ENCODE assay signal across 15 mouse cellular contexts in genomic region chr7:34541906-34542305, GRCm38 (mm10).
DNase-seq lines count a peak whose midpoint lies in the region; ATAC-seq and TF ChIP-seq lines count a peak whose summit lies in the region.
"Had no signal": no experiment of that assay in that cellular context is flagged by ENCODE, and none has a peak within 500 bp of the region (broad histone marks: within the 10 kb centered on the region; RNA-seq: fewer than 3 reads in every experiment).

No protein-coding gene starts in this region.

- H3K9ac ChIP-seq in lung, postnatal 0 days (replicated peaks; ENCODE audit: low read depth), result no peak overlapping the region
- H3K9ac ChIP-seq in MEL (ENCODE audit: control insufficient read depth, low read depth, low read length, poor library complexity, severe bottlenecking), result no peak overlapping the region
- no peak overlapping the region for H3K9ac ChIP-seq in limb, embryonic 11.5 days (ENCODE audit: low read length)
- no peak overlapping the region for H3K9ac ChIP-seq in neural tube, embryonic 15.5 days (replicated peaks)
- H3K9ac ChIP-seq: embryonic facial prominence, embryonic 12.5 days; limb, embryonic 13.5 days had no signal

- TF ChIP-seq RAD21 in MEL (IDR thresholded peaks at IDR 0.05; ENCODE audit: low read depth, low read length), result no peak; the same call in 1 of the 2 replicates

- TF ChIP-seq POLR2A in lung, adult 2 months (IDR thresholded peaks at IDR 0.05; ENCODE audit: borderline replicate concordance, extremely low read depth, low read depth, low read length), result no peak
- TF ChIP-seq POLR2A in MEL (IDR thresholded peaks at IDR 0.05; ENCODE audit: control insufficient read depth in 1 of 2, insufficient read depth in 1 of 2, low read depth in 1 of 2, low read length in 2 of 2, poor library complexity in 1 of 2), result no peak

- H3K79me2 ChIP-seq in MEL (ENCODE audit: control insufficient read depth, insufficient read depth, low read length, poor library complexity), result no peaks in the 10 kb centered on the region

- no peak overlapping the region for H3K27ac ChIP-seq in lung, postnatal 0 days (ENCODE audit: low read length)
- H3K27ac ChIP-seq in MEL (ENCODE audit: control insufficient read depth, low read depth, low read length), result no peak overlapping the region
- H3K27ac ChIP-seq in limb, embryonic 11.5 days (replicated peaks; ENCODE audit: low read depth, low read length), result no peak overlapping the region
- H3K27ac ChIP-seq in neural tube, embryonic 15.5 days (replicated peaks), result no peak overlapping the region
- H3K27ac ChIP-seq: embryonic facial prominence, embryonic 12.5 days; limb, embryonic 13.5 days had no signal

- H3K4me3 ChIP-seq in lung, postnatal 0 days (ENCODE audit: low read depth, low read length), result no peak overlapping the region
- no peak overlapping the region for H3K4me3 ChIP-seq in lung, adult 2 months (replicated peaks; ENCODE audit: extremely low read depth, low read depth, low read length)
- H3K4me3 ChIP-seq in MEL (ENCODE audit: control insufficient read depth in 1 of 2, insufficient read depth in 1 of 2, low read depth in 2 of 2, low read length in 2 of 2), result no peak overlapping the region
- no peak overlapping the region for H3K4me3 ChIP-seq in limb, embryonic 11.5 days (ENCODE audit: low read depth, low read length)
- H3K4me3 ChIP-seq in neural tube, embryonic 15.5 days (replicated peaks), result no peak overlapping the region
- H3K4me3 ChIP-seq: embryonic facial prominence, embryonic 12.5 days; limb, embryonic 13.5 days had no signal

- peak; percentile 43 for TF ChIP-seq CTCF in lung, postnatal 0 days (IDR thresholded peaks at IDR 0.05)
- TF ChIP-seq CTCF in lung, adult 2 months (IDR thresholded peaks at IDR 0.05; ENCODE audit: insufficient read depth, low read length), result no peak
- peak; percentile 21 to 33 (median 29); a peak in 4 of 6 replicates for TF ChIP-seq CTCF in MEL (IDR thresholded peaks at IDR 0.05 in 2 of 3, conservative IDR thresholded peaks at IDR 0.05 in 1 of 3; ENCODE audit: control insufficient read depth in 1 of 3, insufficient read depth in 1 of 3, low read depth in 2 of 3, low read length in 3 of 3, poor library complexity in 1 of 3, severe bottlenecking in 1 of 3)

- no peak for ATAC-seq in lung, postnatal 0 days
- ATAC-seq in limb, embryonic 11.5 days (ENCODE audit: insufficient number of reproducible peaks, low FRiP score, low TSS enrichment, low read depth), result no peak
- no peak for ATAC-seq in neural tube, embryonic 15.5 days (ENCODE audit: low FRiP score)
- ATAC-seq: forebrain, embryonic 14.5 days had no signal

- no peaks in the 10 kb centered on the region for H3K4me1 ChIP-seq in lung, postnatal 0 days (ENCODE audit: insufficient read depth, low read depth, low read length)
- H3K4me1 ChIP-seq in lung, adult 2 months (ENCODE audit: control insufficient read depth, insufficient read depth, low read length), result no peaks in the 10 kb centered on the region
- no peaks in the 10 kb centered on the region for H3K4me1 ChIP-seq in MEL (ENCODE audit: control insufficient read depth in 1 of 2, insufficient read depth in 2 of 2, low read length in 2 of 2)
- no peaks in the 10 kb centered on the region for H3K4me1 ChIP-seq in limb, embryonic 11.5 days (ENCODE audit: control insufficient read depth, insufficient read depth, low read length)
- H3K4me1 ChIP-seq in neural tube, embryonic 15.5 days, result no peaks in the 10 kb centered on the region
- H3K4me1 ChIP-seq: embryonic facial prominence, embryonic 12.5 days had no signal

- no peak for TF ChIP-seq EP300 in lung, postnatal 0 days (IDR thresholded peaks at IDR 0.05)
- TF ChIP-seq EP300 in MEL (IDR thresholded peaks at IDR 0.05; ENCODE audit: low read depth in 1 of 2, low read length in 2 of 2), result no peak

- no peaks in the 10 kb centered on the region for H3K36me3 ChIP-seq in lung, postnatal 0 days (ENCODE audit: insufficient read depth, low read length)
- no peaks in the 10 kb centered on the region for H3K36me3 ChIP-seq in MEL (ENCODE audit: control insufficient read depth in 1 of 2, insufficient read depth in 2 of 2, low read length in 2 of 2)
- H3K36me3 ChIP-seq in limb, embryonic 11.5 days (ENCODE audit: control insufficient read depth, insufficient read depth, low read length), result no peaks in the 10 kb centered on the region
- no peaks in the 10 kb centered on the region for H3K36me3 ChIP-seq in neural tube, embryonic 15.5 days
- H3K36me3 ChIP-seq: embryonic facial prominence, embryonic 12.5 days; G1E; limb, embryonic 13.5 days had no signal

- intact Hi-C loops in heart, postnatal 36 days (cut with DNase I), result no loop called here
- intact Hi-C loops in heart, postnatal 10 days (cut with DNase I), result no loop called here

- no peaks in the 10 kb centered on the region for H3K9me3 ChIP-seq in lung, postnatal 0 days (ENCODE audit: low read length)
- H3K9me3 ChIP-seq in MEL (replicated peaks; ENCODE audit: insufficient read depth, low read length), result no peaks in the 10 kb centered on the region
- no peaks in the 10 kb centered on the region for H3K9me3 ChIP-seq in limb, embryonic 11.5 days (ENCODE audit: control insufficient read depth, low read length)
- no peaks in the 10 kb centered on the region for H3K9me3 ChIP-seq in neural tube, embryonic 15.5 days (replicated peaks)

- peak; percentile 12 for DNase-seq in heart, postnatal 4 days
- DNase-seq in heart, postnatal 36 days, result no peak
- no peak for DNase-seq in lung, postnatal 0 days (ENCODE audit: low spot score)
- DNase-seq in lung, adult 2 months, result no peak
- DNase-seq in MEL (ENCODE audit: low read depth, low spot score), result peak; percentile 12
- peak; percentile 41 for DNase-seq in limb, embryonic 11.5 days (ENCODE audit: low spot score)
- DNase-seq in heart, postnatal 10 days, result no peak
- DNase-seq: adrenal gland, adult 2 months; heart, postnatal 14 days; kidney, adult 18-20 months had no signal

- H3K4me2 ChIP-seq in lung, postnatal 0 days (replicated peaks; ENCODE audit: low read depth, low read length), result no peak overlapping the region
- H3K4me2 ChIP-seq in limb, embryonic 11.5 days (ENCODE audit: low read depth, severe bottlenecking), result no peak overlapping the region
- no peak overlapping the region for H3K4me2 ChIP-seq in neural tube, embryonic 15.5 days
- H3K4me2 ChIP-seq: embryonic facial prominence, embryonic 12.5 days; limb, embryonic 13.5 days had no signal

- H3K27me3 ChIP-seq in lung, postnatal 0 days (replicated peaks; ENCODE audit: insufficient read depth, low read length), result no peaks in the 10 kb centered on the region
- no peaks in the 10 kb centered on the region for H3K27me3 ChIP-seq in MEL (ENCODE audit: control insufficient read depth in 1 of 2, insufficient read depth in 2 of 2, low read length in 2 of 2)
- no peaks in the 10 kb centered on the region for H3K27me3 ChIP-seq in limb, embryonic 11.5 days (ENCODE audit: control insufficient read depth, insufficient read depth, low read length)
- no peaks in the 10 kb centered on the region for H3K27me3 ChIP-seq in neural tube, embryonic 15.5 days (replicated peaks)
- H3K27me3 ChIP-seq: embryonic facial prominence, embryonic 12.5 days; limb, embryonic 13.5 days had no signal

- WGBS in lung, postnatal 0 days, result 76% methylated on average over 4 of the region's 4 CpGs
- WGBS in lung, adult 2 months, result 73% methylated on average over 4 of the region's 4 CpGs
- 74% methylated on average over 4 of the region's 4 CpGs for WGBS in limb, embryonic 11.5 days
- WGBS in neural tube, embryonic 15.5 days, result 80% methylated on average over 4 of the region's 4 CpGs

TF ChIP-seq in MEL, 35 proteins besides CTCF, POLR2A, EP300 and RAD21:
- TF ChIP-seq NELFE (IDR thresholded peaks at IDR 0.05; ENCODE audit: low read depth, low read length), result no peak
- no peak for TF ChIP-seq TCF12 (IDR thresholded peaks at IDR 0.05; ENCODE audit: low read depth, low read length)
- no peak for TF ChIP-seq POLR2AphosphoS2 (IDR thresholded peaks at IDR 0.05; ENCODE audit: low read length)
- no peak for TF ChIP-seq CHD2 (IDR thresholded peaks at IDR 0.05; ENCODE audit: low read length)
- no peak for TF ChIP-seq NRF1 (IDR thresholded peaks at IDR 0.05; ENCODE audit: insufficient read depth, low read depth, low read length, poor library complexity, severe bottlenecking)
- no peak for TF ChIP-seq MAX (IDR thresholded peaks at IDR 0.05; ENCODE audit: low read length)

Comparison
In these comparisons a context has a peak if more than half of its experiments do, and no peak if none do; other contexts are left out.
1. DNase-seq: peak in heart, postnatal 4 days (single experiment), MEL (single experiment) and limb, embryonic 11.5 days (single experiment); none in heart, postnatal 36 days (0 of 2), lung, postnatal 0 days (single experiment), lung, adult 2 months (single experiment) and heart, postnatal 10 days (0 of 2).